ENCODE assay signal across 12 mouse cellular contexts in genomic region chr10:40190871-40191270, GRCm38 (mm10). TPM values are rescaled to one million over a fixed set of nuclear protein-coding genes. Genes with fewer than 3 reads are reported as not detected.
A peak's percentile ranks its signal among the peaks of the same experiment; 100 is the strongest.
DNase-seq lines count a peak whose midpoint lies in the region; ATAC-seq and TF ChIP-seq lines count a peak whose summit lies in the region.
"Had no signal": no experiment of that assay in that cellular context is flagged by ENCODE, and none has a peak within 500 bp of the region (broad histone marks: within the 10 kb centered on the region; RNA-seq: fewer than 3 reads in every experiment).

No protein-coding gene starts in this region.

- H3K27me3 ChIP-seq in intestine, postnatal 0 days (replicated peaks; ENCODE audit: control insufficient read depth, insufficient read depth, low read length), result no peaks in the 10 kb centered on the region
- no peaks in the 10 kb centered on the region for H3K27me3 ChIP-seq in intestine, embryonic 16.5 days (replicated peaks; ENCODE audit: control insufficient read depth, insufficient read depth, low read length)
- H3K27me3 ChIP-seq in limb, embryonic 12.5 days, result peaks cover 3% of the 10 kb centered on the region; the same call in 1 of the 2 replicates
- no peaks in the 10 kb centered on the region for H3K27me3 ChIP-seq in myocyte (ENCODE audit: control insufficient read depth, insufficient read depth, insufficient read length)
- no peaks in the 10 kb centered on the region for H3K27me3 ChIP-seq in forebrain, embryonic 12.5 days
- H3K27me3 ChIP-seq: hindbrain, embryonic 15.5 days had no signal

- no peaks in the 10 kb centered on the region for H3K79me2 ChIP-seq in myocyte (ENCODE audit: control insufficient read depth, insufficient read depth)

- DNase-seq in ovary, postnatal 36 days (ENCODE audit: low spot score), result no peak
- DNase-seq in adrenal gland, postnatal 14 days, result no peak
- DNase-seq: cerebellum, adult 11-12 months; right cerebral cortex, adult 18-20 months had no signal

- no peaks in the 10 kb centered on the region for H3K36me3 ChIP-seq in intestine, postnatal 0 days (ENCODE audit: control insufficient read depth, insufficient read depth)
- no peaks in the 10 kb centered on the region for H3K36me3 ChIP-seq in intestine, embryonic 16.5 days (ENCODE audit: control insufficient read depth, insufficient read depth, low read length)
- H3K36me3 ChIP-seq in limb, embryonic 12.5 days, result no peaks in the 10 kb centered on the region
- no peaks in the 10 kb centered on the region for H3K36me3 ChIP-seq in myocyte (ENCODE audit: control insufficient read depth, insufficient read depth)
- no peaks in the 10 kb centered on the region for H3K36me3 ChIP-seq in forebrain, embryonic 12.5 days (replicated peaks)
- H3K36me3 ChIP-seq: hindbrain, embryonic 15.5 days had no signal

- H3K4me2 ChIP-seq in intestine, postnatal 0 days (replicated peaks; ENCODE audit: low read depth), result peak overlapping the region; percentile 49; the same call in 1 of the 2 replicates
- no peak overlapping the region for H3K4me2 ChIP-seq in intestine, embryonic 16.5 days (ENCODE audit: low read depth, low read length)
- peak overlapping the region; percentile 71 for H3K4me2 ChIP-seq in limb, embryonic 12.5 days
- H3K4me2 ChIP-seq in myocyte (ENCODE audit: low read depth), result peak overlapping the region; percentile 82
- no peak overlapping the region for H3K4me2 ChIP-seq in forebrain, embryonic 12.5 days
- H3K4me2 ChIP-seq: hindbrain, embryonic 15.5 days had no signal

- H3K4me3 ChIP-seq in intestine, postnatal 0 days (ENCODE audit: low read depth, low read length), result no peak overlapping the region
- no peak overlapping the region for H3K4me3 ChIP-seq in intestine, embryonic 16.5 days (ENCODE audit: low read length)
- H3K4me3 ChIP-seq in limb, embryonic 12.5 days (replicated peaks), result peak overlapping the region; percentile 38; the same call in 1 of the 2 replicates
- H3K4me3 ChIP-seq in myocyte, result peak overlapping the region; percentile 11
- no peak overlapping the region for H3K4me3 ChIP-seq in forebrain, embryonic 12.5 days (replicated peaks)
- H3K4me3 ChIP-seq: hindbrain, embryonic 15.5 days had no signal

- WGBS in intestine, postnatal 0 days, result 78% methylated on average over 8 of the region's 8 CpGs
- WGBS in intestine, embryonic 16.5 days, result 77% methylated on average over 8 of the region's 8 CpGs
- 83% methylated on average over 8 of the region's 8 CpGs for WGBS in limb, embryonic 12.5 days
- 87% methylated on average over 8 of the region's 8 CpGs for WGBS in forebrain, embryonic 12.5 days

- no peaks in the 10 kb centered on the region for H3K9me3 ChIP-seq in intestine, postnatal 0 days (ENCODE audit: control insufficient read depth)
- H3K9me3 ChIP-seq in intestine, embryonic 16.5 days (ENCODE audit: control insufficient read depth, low read length), result no peaks in the 10 kb centered on the region
- H3K9me3 ChIP-seq in limb, embryonic 12.5 days, result no peaks in the 10 kb centered on the region
- no peaks in the 10 kb centered on the region for H3K9me3 ChIP-seq in forebrain, embryonic 12.5 days
- H3K9me3 ChIP-seq: hindbrain, embryonic 15.5 days had no signal

- no peaks in the 10 kb centered on the region for H3K4me1 ChIP-seq in intestine, postnatal 0 days (replicated peaks; ENCODE audit: control insufficient read depth, insufficient read depth, low read length)
- H3K4me1 ChIP-seq in intestine, embryonic 16.5 days (ENCODE audit: control insufficient read depth, insufficient read depth, low read length), result 0 out of 2 replicates have a peak, but pooled peaks cover 8% of the 10 kb centered on the region
- peaks cover 32% of the 10 kb centered on the region for H3K4me1 ChIP-seq in limb, embryonic 12.5 days (replicated peaks)
- no peaks in the 10 kb centered on the region for H3K4me1 ChIP-seq in forebrain, embryonic 12.5 days
- H3K4me1 ChIP-seq: hindbrain, embryonic 15.5 days had no signal

- no peak for ATAC-seq in intestine, postnatal 0 days
- no peak for ATAC-seq in intestine, embryonic 16.5 days
- peak; percentile 39 for ATAC-seq in CD4-positive, CD25-positive, alpha-beta regulatory T cell, adult 4 months
- ATAC-seq in limb, embryonic 12.5 days (ENCODE audit: insufficient number of reproducible peaks, insufficient read depth, low FRiP score, low TSS enrichment, low read depth), result no peak
- ATAC-seq in forebrain, embryonic 12.5 days (ENCODE audit: low FRiP score), result no peak

- no peak overlapping the region for H3K27ac ChIP-seq in intestine, postnatal 0 days (ENCODE audit: low read depth, low read length)
- H3K27ac ChIP-seq in intestine, embryonic 16.5 days (ENCODE audit: low read length), result no peak overlapping the region
- no peak overlapping the region for H3K27ac ChIP-seq in limb, embryonic 12.5 days
- no peak overlapping the region for H3K27ac ChIP-seq in forebrain, embryonic 12.5 days
- H3K27ac ChIP-seq: hindbrain, embryonic 15.5 days had no signal

- TF ChIP-seq CTCF in intestine, postnatal 0 days (IDR thresholded peaks at IDR 0.05; ENCODE audit: low read depth), result peak; percentile 43

- no peak overlapping the region for H3ac ChIP-seq in myocyte (ENCODE audit: control insufficient read depth, insufficient read length)

- no peak for TF ChIP-seq POLR2A in myocyte (IDR thresholded peaks at IDR 0.05; ENCODE audit: insufficient read length, low read depth)

- H3K9ac ChIP-seq in intestine, postnatal 0 days (ENCODE audit: low read depth, low read length), result no peak overlapping the region
- H3K9ac ChIP-seq in intestine, embryonic 16.5 days (ENCODE audit: low read depth, low read length), result no peak overlapping the region
- H3K9ac ChIP-seq in limb, embryonic 12.5 days (replicated peaks), result no peak overlapping the region
- no peak overlapping the region for H3K9ac ChIP-seq in forebrain, embryonic 12.5 days
- H3K9ac ChIP-seq: hindbrain, embryonic 15.5 days; lung, embryonic 14.5 days had no signal

TF ChIP-seq in myocyte, 11 proteins besides CTCF, POLR2A, EP300 and RAD21:
- TF ChIP-seq TCF12 (IDR thresholded peaks at IDR 0.05; ENCODE audit: insufficient read depth, poor library complexity, severe bottlenecking) (no peak), E2F4 (IDR thresholded peaks at IDR 0.05; ENCODE audit: insufficient read depth) (no peak), TCF3 (IDR thresholded peaks at IDR 0.05; ENCODE audit: insufficient read length, low read depth) (no peak), REST (IDR thresholded peaks at IDR 0.05; ENCODE audit: insufficient read depth, insufficient read length) (no peak), MYOD1 (IDR thresholded peaks at IDR 0.05; ENCODE audit: control insufficient read depth in 1 of 3, insufficient read length in 2 of 3, low read depth in 2 of 3) (no peak)

RNA-seq across cellular contexts. Expression of gene Slc16a10, which starts 48.8 kb away (rescaled TPM):
- 57.5 and 59.5 TPM in 2 replicates for polyA plus RNA-seq in intestine, postnatal 0 days (2015; fragmentation: Nextera tagmentation; extraction: Ambion mirVana)
- polyA plus RNA-seq in intestine, embryonic 16.5 days (2015; fragmentation: Nextera tagmentation; extraction: Ambion mirVana), result 48.2 and 61.4 TPM in 2 replicates
- 1 to 10 TPM; 2.5 to 3.0 TPM for polyA plus RNA-seq in CD4-positive, CD25-positive, alpha-beta regulatory T cell, adult 4 months (2017; shearing (Covaris generic))
- polyA plus RNA-seq in limb, embryonic 12.5 days (2016; fragmentation: Nextera tagmentation; extraction: Ambion mirVana), result 18.3 and 19.8 TPM in 2 replicates
- 3.5 TPM for polyA plus RNA-seq in myocyte (2012; fragmentation: generic; extraction: Trizol)
- 24.6 and 29.7 TPM in 2 replicates for total RNA-seq in adrenal gland, postnatal 14 days (2021)
- polyA plus RNA-seq in forebrain, embryonic 12.5 days (2016; fragmentation: Nextera tagmentation; extraction: Ambion mirVana), result 5.4 and 8.7 TPM in 2 replicates

RNA-seq across cellular contexts. Expression of gene Rpf2, which starts 56.0 kb away (rescaled TPM):
- 36.2 and 36.6 TPM in 2 replicates for polyA plus RNA-seq in intestine, postnatal 0 days (2015; fragmentation: Nextera tagmentation; extraction: Ambion mirVana)
- polyA plus RNA-seq in intestine, embryonic 16.5 days (2015; fragmentation: Nextera tagmentation; extraction: Ambion mirVana), result 60.8 and 70.0 TPM in 2 replicates
- 10 to 100 TPM; 59.7 to 68.8 TPM for polyA plus RNA-seq in CD4-positive, CD25-positive, alpha-beta regulatory T cell, adult 4 months (2017; shearing (Covaris generic))
- 67.4 and 76.2 TPM in 2 replicates for polyA plus RNA-seq in limb, embryonic 12.5 days (2016; fragmentation: Nextera tagmentation; extraction: Ambion mirVana)
- polyA plus RNA-seq in myocyte (2012; fragmentation: generic; extraction: Trizol), result 22.3 TPM
- 26.2 and 30.9 TPM in 2 replicates for total RNA-seq in adrenal gland, postnatal 14 days (2021)
- polyA plus RNA-seq in forebrain, embryonic 12.5 days (2016; fragmentation: Nextera tagmentation; extraction: Ambion mirVana), result 70.2 and 72.9 TPM in 2 replicates

Comparison
In these comparisons a context has a peak if more than half of its experiments do, and no peak if none do; other contexts are left out.
1. H3K4me2 ChIP-seq: peak in intestine, postnatal 0 days (single experiment), limb, embryonic 12.5 days (single experiment) and myocyte (single experiment); none in intestine, embryonic 16.5 days (single experiment) and forebrain, embryonic 12.5 days (single experiment).
2. H3K4me3 ChIP-seq: peak in limb, embryonic 12.5 days (single experiment) and myocyte (single experiment); none in intestine, postnatal 0 days (single experiment), intestine, embryonic 16.5 days (single experiment) and forebrain, embryonic 12.5 days (single experiment).